Mouse (Mus musculus) hematopoietic multipotent progenitor cell, adult 10-12 weeks (in vitro differentiated cells): ENCODE measurements around the gene Cdca5. TPM values are rescaled to one million over a fixed set of nuclear protein-coding genes. Genes with fewer than 3 reads are reported as not detected.

Experiments used
- polyA plus RNA-seq: library from polyadenylated mRNA; stranded (reverse); fragments of >175 nt; gene quantifications from 2 replicates; pipeline ENCODE4 v1.2.3, GENCODE M21; 2012; ENCODE audit warnings: low replicate concordance

The Cdca5 gene
- polyA plus RNA-seq, result 1.7 and 2.3 TPM in 2 replicates

GRCm38 (mm10) chr19:6084478-6085248, at the start of gene Cdca5, which contains the start of gene Zfpl1:
Gene Cdca5, plus strand, starts transcription at chr19:6084983.
Gene Zfpl1, minus strand, starts transcription at chr19:6084956.

GRCm38 (mm10) chr19:6046294-6047153, 38.3 kb upstream of the Cdca5 start, which contains the start of gene Syvn1:
Gene Syvn1, plus strand, starts transcription at chr19:6046576.

GRCm38 (mm10) chr19:6057313-6058096, 27.3 kb upstream of the Cdca5 start, which contains the start of the genes Mrpl49 and Fau:
Gene Mrpl49, minus strand, starts transcription at chr19:6057785.
Gene Fau, plus strand, starts transcription at chr19:6057844.

GRCm38 (mm10) chr19:6061021-6061533, 23.7 kb upstream of the Cdca5 start, which contains the start of gene Znhit2:
Gene Znhit2, plus strand, starts transcription at chr19:6061192.

GRCm38 (mm10) chr19:6067724-6068415, 16.9 kb upstream of the Cdca5 start, which contains the start of gene Tm7sf2:
Gene Tm7sf2, minus strand, starts transcription at chr19:6068373.

GRCm38 (mm10) chr19:6076564-6077393, 8.0 kb upstream of the Cdca5 start, which contains the start of gene Vps51:
Gene Vps51, minus strand, starts transcription at chr19:6077231.

GRCm38 (mm10) chr19:6079983-6080480, 4.8 kb upstream of the Cdca5 start, which contains the start of gene Tmem262:
Gene Tmem262, plus strand, starts transcription at chr19:6080033.

GRCm38 (mm10) chr19:6082156-6082555, 2.6 kb upstream of the Cdca5 start, which contains the start of gene Gm28374:
Gene Gm28374, minus strand, starts transcription at chr19:6082256.

GRCm38 (mm10) chr19:6094119-6094518, 9.3 kb downstream of the Cdca5 start, which contains the start of gene AC131692.1:
Gene AC131692.1, plus strand, starts transcription at chr19:6094419.

GRCm38 (mm10) chr19:6105586-6105985, 20.8 kb downstream of the Cdca5 start, which contains the start of gene Naaladl1:
Gene Naaladl1, plus strand, starts transcription at chr19:6105782.

GRCm38 (mm10) chr19:6117986-6118676, 33.3 kb downstream of the Cdca5 start, which contains the start of gene Sac3d1:
Gene Sac3d1, minus strand, starts transcription at chr19:6118650.

GRCm38 (mm10) chr19:6127760-6128341, 43.1 kb downstream of the Cdca5 start, which contains the start of gene Snx15:
Gene Snx15, minus strand, starts transcription at chr19:6128304.

GRCm38 (mm10) chr19:6140678-6141393, 56.1 kb downstream of the Cdca5 start, which contains the start of gene Batf2:
Gene Batf2, plus strand, starts transcription at chr19:6140983.

GRCm38 (mm10) chr19:6141394-6141749, 56.6 kb downstream of the Cdca5 start, which contains the start of gene Arl2:
Gene Arl2, minus strand, starts transcription at chr19:6141548.

